In the genomic region with DNA sequence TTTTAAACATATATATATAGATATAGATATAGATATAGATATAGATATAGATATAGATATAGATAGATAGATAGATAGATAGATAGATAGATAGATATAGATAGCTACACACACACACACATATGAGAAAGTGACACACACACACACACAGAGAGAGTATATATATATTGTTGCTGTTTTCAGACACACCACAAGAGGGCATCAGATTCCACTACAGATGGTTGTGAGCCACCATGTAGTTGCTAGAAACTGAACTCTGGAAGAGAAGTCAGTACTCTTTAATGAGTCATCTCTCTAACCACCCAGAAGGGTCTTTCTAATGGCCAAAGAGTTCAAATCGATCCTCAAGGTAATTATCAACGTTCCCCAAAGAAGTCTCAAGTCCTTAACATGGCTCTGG, we compare ENCODE assay signal across 12 mouse cellular contexts.
"Had no signal": no experiment of that assay in that cellular context is flagged by ENCODE, and none has a peak within 500 bp of the region (broad histone marks: within the 10 kb centered on the region; RNA-seq: fewer than 3 reads in every experiment).

No protein-coding gene starts in this region.

- H3K9me3 ChIP-seq: limb, embryonic 13.5 days; liver, embryonic 15.5 days; lung, embryonic 15.5 days; megakaryocyte, embryonic 14.5 days; midbrain, embryonic 12.5 days had no signal

- ATAC-seq: midbrain, embryonic 16.5 days had no signal

- H3K4me1 ChIP-seq: liver, embryonic 15.5 days; lung, embryonic 15.5 days; megakaryocyte, embryonic 14.5 days; midbrain, embryonic 12.5 days had no signal

- H3K4me2 ChIP-seq: limb, embryonic 13.5 days; liver, embryonic 15.5 days; lung, embryonic 15.5 days; midbrain, embryonic 12.5 days had no signal

- H3K4me3 ChIP-seq: limb, embryonic 13.5 days; liver, embryonic 15.5 days; lung, embryonic 15.5 days; megakaryocyte, embryonic 14.5 days; midbrain, embryonic 12.5 days had no signal

- DNase-seq: kidney, postnatal 14 days; layer of hippocampus, adult 9-11 months; lung, postnatal 14 days; right cerebral cortex, postnatal 14 days; thymus, postnatal 4 days had no signal

- H3K27ac ChIP-seq: limb, embryonic 13.5 days; liver, embryonic 15.5 days; lung, embryonic 15.5 days; macrophage; midbrain, embryonic 12.5 days had no signal

- H3K27me3 ChIP-seq: limb, embryonic 13.5 days; liver, embryonic 15.5 days; lung, embryonic 15.5 days; midbrain, embryonic 12.5 days had no signal

- H3K36me3 ChIP-seq: limb, embryonic 13.5 days; liver, embryonic 15.5 days; lung, embryonic 15.5 days; midbrain, embryonic 12.5 days had no signal

- H3K9ac ChIP-seq: limb, embryonic 13.5 days; liver, embryonic 15.5 days; lung, embryonic 15.5 days; midbrain, embryonic 12.5 days had no signal
